Mouse (Mus musculus): Measurements from ENCODE around the gene Aqp11.

Aqp11 gene

DNA sequence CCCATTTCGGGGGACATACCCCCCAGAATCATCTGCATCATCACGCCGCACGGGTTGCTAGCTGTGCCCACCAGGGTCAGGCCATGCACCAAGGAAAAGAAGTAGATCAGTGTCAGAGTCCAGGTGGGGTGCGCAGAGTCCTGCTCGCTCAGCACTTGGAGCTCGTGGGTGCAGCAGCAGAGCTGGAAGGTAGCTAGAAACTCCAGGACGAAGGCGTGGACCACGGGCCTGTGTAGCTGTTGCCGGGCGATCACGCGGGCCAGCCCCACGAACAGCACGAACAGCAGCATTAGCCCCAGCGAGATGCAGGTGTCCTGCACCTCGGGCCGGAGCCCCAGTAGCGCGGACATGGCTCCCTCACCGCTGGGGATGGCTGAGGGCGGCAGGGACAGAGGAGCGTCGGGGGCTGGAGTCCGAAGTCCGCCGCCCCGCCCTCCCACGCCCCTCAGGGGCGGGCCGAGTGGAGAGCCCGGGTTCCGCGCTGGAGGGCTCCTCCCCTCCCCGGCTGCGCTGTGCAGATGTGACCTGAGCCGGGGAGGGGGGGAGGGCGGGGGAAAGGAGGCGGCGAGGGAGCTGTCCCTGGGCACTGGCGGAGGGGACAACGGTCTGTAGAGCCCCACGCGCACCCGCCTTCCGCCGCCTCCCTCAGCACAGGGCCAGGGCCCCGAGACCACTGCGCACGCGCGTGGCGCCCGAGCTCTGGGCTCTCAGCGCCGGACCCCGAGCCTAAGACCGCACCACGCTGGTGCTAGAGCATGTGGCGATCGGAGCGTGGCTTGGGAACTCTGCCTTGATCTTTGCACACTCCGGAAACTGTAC lies at the start of gene Aqp11:
Gene Aqp11, minus strand, starts transcription at position 652 of the 819 bp plus-strand sequence.
- DNase-seq (ENCODE audit: low spot score in 2 of 2) = peak; percentile 69 to 75

DNA sequence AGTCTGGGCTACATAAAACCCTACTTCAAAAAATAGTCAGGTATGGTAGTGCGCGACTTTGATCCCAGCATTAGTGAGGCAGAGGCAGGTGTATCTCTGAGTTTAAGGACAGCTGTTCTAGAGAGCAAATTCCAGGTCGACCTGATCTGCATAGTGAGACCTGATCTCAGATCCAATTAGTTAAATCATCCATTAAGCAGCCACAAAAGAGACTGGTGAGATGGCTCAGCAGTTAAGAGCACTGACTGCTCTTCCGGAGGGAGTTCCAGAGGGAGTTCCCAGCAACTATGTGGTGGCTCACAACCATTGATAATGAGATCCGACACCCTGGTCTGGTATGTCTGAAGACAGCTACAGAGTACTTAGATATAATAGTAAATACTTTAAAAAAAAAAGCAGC lies 45.4 kb upstream of the Aqp11 start:
- no peak for DNase-seq (ENCODE audit: low spot score in 2 of 2)

DNA sequence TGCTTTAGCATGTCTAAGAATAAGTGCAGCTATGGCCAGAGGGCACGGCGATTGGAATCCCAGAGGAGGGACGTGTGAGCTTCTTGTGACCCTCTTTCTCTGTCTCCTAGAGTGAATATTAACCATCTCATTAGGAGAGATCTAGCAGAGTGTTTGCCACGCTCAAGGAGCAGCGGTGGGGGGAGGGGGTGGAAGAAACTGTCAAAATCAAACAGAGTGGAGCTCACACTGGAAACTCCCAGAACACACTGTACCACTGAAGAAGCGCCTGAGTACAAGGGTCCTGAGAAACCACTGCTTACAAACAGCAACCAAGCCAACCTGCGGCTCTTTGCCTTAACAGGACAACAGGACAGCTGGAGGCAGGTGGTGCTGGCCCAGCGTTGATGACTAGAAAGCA lies 43.4 kb upstream of the Aqp11 start:
- no peak for DNase-seq (ENCODE audit: low spot score in 2 of 2)

DNA sequence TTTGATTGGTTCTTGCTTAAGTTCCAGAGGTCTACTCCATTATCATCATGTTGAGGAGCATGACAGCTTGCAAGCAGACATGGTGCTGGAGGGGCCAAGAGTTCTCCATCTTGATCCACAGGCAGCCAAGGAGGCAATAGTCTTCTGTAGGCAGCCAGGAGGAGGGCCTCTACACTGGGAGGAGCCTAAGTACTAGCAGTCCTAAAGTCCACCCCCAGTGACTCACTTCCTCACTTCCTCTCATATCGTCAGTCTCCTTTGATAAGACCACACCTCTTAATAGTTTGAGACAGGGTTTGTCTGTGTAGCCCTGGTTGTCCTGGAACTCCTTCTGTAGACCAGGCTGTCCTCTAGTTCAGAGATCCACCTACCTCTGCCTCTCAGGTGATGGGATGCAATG lies 42.7 kb upstream of the Aqp11 start:
- no peak for DNase-seq (ENCODE audit: low spot score in 2 of 2)

DNA sequence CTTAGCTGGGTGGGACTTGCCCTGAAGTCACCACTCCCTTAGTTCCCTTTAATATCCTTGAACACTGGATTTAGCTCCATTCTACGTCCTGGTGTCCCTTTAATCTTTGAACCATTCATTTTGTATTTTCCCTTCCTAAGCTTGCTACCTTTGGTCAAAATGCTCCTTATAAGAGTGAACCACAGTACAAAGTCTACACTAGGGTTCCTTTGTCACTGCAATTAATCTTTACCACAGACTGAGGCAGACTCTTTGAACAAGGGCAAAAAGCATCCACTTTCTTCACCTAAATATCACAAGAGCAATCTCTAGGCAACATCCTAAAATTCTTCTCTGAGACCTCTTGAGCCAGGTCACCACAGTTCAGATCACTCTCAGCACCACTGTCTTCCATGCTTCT lies 42.1 kb upstream of the Aqp11 start:
- no peak for DNase-seq (ENCODE audit: low spot score in 2 of 2)

DNA sequence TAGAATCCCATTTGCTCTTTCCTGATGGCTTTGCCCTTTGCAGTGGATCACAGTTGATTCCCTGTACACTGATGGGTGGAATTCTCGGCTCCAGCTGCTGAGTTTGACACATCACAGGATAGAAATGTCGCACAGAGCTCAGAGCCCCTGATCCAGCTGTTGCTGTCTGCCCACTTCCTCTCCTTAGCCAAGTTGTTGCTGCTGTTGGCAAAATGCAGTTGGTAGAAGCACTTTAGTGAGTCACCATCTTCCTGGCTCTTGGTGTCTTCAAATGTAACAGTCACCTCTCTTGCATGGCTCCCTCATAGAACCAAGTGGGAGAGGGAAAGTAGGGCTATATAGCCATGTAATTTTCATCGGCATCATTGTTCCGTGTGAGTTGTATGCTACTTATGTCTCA lies 39.1 kb upstream of the Aqp11 start:
- DNase-seq (ENCODE audit: low spot score in 2 of 2) = no peak

DNA sequence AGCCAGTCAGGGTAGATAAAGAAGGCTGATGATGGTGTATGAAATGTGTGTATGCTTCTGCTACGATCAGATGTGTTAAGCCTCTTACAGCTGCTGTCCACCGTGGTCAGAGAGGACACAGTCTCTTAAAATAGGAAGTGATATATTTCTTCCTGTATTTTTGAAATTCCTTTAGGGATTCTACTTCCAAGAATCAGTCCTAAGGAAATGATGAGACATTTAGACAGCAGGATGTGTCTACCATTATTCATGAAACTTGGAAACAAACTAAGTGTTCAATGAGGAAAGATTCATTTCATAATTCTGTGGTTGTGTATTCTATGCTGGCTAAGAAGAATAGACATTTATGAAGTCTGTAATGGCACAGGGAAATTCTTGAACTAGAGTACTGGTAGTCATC lies 37.8 kb upstream of the Aqp11 start:
- DNase-seq (ENCODE audit: low spot score in 2 of 2) = no peak

DNA sequence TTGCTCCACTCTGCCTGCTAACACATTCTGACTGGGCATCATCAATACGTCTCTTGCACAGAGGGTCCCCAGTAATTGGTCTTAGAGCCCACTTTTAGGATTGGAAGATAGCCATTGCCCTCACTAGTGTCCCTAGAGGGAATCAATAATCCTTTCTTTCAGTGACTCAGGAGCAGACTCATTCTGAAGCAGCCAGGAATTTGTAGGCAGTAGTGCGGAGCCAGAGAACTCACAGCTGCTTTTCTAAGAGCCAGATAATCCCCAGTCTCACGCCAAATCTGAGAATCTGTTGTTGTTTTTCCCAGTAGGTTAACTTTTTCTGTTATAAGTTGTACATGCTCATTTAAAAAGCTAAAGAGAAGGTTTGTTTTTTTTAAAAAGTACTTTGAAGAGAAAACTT lies 37.3 kb upstream of the Aqp11 start:
- DNase-seq (ENCODE audit: low spot score in 2 of 2) = no peak

DNA sequence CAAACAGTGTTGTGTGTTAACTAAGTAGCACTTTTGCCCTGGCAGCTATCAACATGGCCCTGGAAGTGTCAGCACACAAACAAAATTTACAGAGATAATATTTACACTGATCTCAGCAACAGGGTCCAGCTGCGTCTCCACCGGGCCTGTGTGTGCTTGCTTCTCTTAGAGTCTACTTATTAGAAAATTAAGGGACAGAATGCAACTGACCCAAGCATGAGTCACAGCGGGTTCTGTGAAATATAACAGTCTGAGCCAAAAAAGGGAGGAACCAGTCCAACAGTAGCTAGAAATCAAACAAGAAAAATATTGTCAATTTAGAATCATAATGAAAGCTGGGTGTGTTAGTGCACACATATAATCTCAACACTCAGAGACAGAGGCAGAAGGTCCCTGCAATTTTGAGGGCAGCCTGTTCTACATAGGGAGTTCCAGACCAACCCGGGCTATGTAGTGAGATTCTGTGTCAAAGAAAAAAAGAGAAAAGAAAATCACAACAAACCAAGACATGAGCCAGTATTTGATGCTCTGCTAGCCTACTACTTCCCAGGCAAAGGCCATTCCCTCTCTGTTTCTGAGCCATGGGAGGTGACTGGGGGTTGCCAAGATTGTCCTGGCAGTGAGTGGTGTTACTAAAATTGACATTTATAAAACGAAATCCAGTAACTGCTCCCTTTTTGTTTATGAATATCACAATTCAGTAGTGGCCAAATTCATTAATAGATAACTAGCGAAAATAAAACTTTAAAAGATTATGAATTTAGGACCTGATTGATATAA lies 32.9 kb upstream of the Aqp11 start:
- DNase-seq (ENCODE audit: low spot score in 2 of 2) = no peak

DNA sequence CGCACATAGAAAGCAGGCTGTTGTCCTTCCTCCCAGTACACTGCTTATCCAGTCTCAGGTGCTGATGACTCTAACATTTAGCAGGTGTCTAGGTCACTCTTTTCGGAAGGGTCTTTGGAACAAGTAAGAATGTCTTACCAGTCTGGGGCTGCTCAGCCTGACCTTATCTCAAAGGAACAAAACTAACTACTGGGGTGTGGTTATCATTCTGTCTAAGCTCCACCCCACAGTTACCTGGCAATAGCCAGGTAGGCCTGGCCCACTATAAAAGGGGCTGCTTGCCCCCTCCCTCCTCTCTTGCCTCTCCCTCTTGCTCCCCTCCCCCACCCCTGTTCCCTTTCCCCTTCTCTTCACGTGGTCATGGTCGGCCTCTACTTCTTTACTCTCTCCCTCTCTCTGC lies 30.9 kb upstream of the Aqp11 start:
- DNase-seq (ENCODE audit: low spot score in 2 of 2) = no peak

DNA sequence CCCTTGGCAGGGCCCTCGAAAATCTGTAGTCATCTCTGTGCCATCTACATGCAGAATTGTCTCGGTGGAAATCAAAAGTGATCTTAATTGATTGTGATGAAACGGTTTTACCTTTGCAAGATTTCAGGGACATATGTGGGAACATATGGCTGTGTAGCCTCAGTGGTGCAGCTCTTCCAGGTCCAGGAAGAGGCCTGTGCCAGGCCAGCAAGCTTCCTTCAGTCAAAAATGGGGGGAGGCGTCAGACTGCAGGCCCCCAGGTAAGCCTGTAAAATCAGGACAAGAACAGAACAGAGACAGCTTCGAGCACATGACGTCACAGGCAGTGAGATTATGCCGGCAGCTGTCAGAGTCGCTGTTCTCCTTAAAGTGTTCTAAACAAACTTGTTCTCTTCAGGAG lies 29.8 kb upstream of the Aqp11 start:
- DNase-seq (ENCODE audit: low spot score in 2 of 2) = peak; percentile 18 to 32

DNA sequence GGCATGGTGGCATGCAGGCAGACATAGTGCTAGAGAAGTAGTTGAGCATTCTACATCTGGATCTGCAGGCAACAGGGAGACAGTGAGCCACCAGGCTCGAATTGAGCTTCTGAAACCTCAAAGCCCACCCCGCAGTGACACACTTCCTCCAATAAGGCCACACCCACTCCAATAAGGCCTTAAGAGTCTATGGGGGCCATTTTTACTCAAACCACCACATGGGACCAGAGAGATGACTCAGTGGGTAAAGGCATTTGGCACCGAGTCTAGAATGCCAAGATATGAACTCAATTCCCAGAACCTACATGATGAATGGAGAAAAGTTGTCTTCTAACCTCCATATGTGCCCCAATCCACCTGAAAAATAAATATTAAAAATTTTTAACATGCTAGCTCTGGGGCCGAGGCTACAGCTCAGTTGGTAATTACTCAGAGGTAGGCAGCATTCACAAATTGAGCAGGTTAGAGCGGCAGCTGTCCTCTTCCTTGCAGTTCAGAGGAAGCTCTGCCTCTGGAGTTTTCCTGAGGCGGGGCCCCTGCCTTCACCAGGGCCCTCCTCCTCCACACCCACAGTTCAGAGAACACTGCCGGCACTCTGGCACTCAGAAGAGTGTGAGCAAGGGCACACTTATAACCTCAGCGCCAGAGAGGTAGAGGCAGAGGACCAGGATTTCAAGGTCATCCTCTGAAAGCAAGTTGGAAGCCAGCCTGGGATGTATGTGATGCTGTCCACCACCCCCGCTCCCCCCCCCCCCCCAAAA lies 28.5 kb upstream of the Aqp11 start:
- no peak for DNase-seq (ENCODE audit: low spot score in 2 of 2)

DNA sequence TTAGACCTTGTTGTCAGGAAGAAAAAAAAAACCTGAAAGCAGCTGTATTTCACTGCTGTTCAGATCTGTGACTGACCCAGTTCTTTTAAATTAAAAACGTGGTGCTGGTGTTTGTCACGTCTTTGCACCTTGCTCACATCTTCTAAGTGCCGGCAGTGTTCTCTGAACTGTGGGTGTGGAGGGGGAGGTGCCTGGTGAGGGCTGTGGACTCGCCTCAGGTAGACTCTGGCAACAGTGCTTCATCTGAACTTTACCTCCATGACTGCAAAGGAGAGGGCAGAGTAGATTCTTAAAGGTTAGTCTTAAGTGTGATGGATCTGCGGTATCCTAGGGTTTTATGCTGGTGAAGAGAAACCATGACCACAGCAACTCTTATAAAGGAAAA lies 27.9 kb upstream of the Aqp11 start:
- DNase-seq (ENCODE audit: low spot score in 2 of 2) = no peak

DNA sequence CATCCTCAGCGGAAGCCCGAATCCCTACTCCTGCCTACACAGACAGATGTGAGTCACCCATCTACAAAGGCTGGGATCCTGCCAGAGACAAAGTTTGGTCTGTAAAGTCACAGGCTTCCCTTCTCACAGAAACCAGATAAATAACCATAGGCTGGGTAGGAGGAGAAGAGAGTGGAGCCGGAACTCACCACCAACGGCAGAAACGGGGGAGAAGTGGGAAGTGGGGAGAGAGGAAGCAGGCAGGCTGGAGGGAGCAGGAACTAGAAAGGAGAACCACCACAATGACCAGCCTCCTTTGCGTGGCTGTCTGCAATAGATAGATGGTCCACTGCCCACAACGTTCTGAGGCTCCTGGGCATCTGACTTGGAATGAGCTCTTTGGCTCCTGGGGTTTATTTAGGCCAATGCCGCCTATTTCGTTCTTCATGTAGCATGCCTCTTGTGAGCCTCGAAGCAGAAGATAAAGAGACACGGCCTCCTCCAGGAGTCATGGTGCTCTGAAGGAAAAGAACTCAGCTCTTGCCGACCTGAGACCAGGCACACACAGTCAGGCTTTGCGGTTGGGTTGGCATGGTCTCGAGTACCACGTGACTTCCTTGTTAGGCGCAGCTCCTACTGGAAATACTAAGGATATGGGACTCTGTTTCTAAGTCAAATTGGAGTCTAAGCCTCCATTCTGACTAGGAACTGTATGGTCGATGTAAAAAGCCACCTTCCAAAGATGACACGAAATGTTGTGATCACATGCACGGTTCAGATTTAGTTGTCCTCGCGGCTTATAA lies 27.3 kb upstream of the Aqp11 start:
- DNase-seq (ENCODE audit: low spot score in 2 of 2) = peak; percentile 82 to 83

DNA sequence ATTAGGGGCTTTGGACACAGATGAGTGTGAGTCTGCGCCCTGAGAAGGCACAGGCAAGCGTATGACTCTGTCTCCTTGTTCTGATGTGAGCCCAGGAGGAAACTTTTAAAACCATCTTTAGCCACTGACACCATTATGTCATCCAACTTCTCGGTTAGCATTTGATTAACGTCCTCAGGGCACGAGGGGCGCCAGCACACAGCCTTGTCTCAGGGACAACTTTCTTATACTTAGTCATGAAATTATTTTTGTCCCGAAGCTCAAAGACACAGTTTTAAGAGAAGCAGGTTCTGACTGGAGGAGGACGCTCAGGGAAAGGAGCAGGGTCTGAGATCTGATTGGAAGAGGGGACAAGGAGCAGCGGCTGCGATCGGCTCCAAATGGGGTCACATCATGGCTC lies 26.5 kb upstream of the Aqp11 start:
- DNase-seq (ENCODE audit: low spot score in 2 of 2) = no peak

DNA sequence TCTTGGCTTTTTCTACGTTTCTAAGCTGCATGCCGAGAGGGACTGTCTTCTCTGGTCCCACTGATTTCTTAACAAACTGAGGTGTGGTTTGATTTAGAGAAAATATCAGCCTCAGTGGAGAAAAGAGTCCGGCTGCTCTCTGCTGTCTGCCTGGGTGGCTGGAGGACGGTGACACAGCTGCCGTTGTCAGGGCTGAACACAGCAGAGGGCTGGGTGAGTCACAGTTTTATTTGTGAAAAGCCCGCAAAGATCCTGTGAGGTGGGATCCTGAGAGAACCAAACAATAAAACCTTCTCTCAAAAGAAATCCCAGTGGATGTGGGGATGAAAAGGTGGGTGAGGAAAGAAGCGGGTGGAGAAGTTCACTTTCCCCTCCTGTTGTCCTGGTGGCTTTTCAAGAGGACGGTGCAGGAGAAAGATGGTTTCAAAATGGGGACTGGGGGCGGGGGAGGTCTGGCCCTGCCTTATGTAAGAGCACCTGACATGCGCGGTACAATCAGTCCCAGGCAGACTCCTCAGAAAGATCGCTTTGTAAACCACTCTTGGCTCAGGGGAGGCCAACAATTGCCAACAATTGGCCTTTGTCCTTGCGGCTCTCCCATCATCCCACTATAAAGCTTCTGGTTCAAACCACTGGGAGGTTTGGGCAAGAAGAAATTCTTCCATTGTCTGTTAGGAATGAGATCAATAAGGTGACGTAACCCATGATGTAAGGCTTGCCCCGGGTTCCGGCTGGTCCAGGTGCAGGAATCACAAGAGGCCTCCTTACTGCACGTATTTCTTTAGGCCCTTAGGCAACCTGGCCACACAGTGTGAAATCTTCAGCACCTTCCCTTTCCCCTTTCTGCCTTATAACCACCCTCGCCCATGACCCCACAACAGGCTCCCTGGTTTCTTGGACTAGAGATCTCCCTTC lies 19.1 kb upstream of the Aqp11 start:
- DNase-seq (ENCODE audit: low spot score in 2 of 2) = peak in 1 of 2 experiments; percentile 43

DNA sequence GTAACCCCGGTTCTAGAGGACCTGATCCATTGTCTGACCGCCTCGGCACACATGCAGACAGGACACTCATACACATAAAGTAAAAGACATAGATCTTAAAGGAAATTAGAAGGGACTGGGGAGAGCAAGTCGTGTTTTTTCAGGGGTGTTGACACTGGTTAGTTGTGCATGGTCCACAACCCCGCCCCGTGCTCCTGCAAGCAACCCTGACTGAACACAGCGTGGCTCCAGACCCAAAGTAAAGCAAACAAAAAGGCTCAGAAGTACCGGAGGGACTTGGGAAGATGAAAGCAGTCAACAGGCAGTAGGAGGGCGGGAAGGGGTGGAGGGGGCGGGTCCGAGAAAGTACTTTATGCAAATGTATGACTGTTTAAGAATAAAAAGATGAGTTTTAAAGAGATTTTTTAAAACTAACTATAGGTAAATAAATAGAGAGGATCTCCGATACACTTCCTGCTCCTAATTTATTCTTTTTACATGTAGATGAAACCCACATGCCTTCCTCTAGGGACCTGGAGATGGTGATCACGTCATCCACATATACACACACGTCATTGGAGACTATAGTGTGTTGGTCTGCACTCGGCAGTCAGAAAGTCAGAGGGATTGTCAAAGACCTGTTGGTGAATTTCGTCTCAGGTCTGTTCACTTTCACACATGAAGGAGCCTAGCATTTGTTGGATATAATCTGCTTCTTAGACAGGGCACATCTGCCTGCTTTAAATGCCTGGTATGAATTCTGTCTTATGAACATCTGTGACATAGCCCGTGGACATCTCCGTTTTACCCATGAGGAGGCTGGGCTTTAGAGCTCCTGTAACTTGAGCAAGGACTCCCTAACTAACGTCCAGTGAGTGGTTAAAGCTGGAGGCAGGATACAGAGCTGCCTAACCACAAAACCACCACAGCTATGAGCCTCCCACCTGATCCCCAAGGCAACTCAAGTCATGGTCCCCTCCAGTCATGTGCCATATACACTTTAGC lies 11.4 kb upstream of the Aqp11 start:
- no peak for DNase-seq (ENCODE audit: low spot score in 2 of 2)

DNA sequence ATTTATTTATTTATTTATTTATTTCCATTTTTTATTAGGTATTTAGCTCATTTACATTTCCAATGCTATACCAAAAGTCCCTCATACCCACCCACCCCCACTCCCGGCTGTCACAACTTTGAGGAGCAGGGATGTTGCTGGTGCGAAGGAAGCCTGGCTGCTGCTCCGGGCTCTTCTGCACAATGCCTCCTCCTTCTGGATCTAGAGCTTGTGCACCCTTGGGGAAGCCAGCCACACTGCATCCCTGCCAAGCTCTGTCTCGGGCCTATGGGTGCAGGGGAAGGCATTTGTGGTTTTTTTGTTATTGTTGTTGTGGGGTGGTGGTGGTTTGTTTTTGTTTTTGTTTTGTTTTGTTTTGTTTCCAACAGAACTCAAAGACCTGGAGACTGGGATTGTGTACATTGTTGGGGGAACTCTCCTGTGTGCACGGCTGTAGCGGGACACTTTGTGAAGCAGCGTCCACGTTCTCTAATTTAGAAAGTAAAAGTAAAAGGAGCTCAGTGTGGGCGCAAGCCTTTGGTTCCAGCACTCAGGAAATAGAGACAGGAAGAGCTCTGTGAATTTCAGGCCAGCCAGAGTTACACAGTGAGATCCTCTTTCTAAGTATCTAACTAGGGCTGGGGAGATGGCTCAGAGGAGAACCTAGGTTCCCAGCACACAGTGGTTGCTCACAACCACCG lies 10.6 kb upstream of the Aqp11 start:
- DNase-seq (ENCODE audit: low spot score in 2 of 2) = no peak

All from right cerebral cortex, adult 2 months (tissue).